In the genomic region with DNA sequence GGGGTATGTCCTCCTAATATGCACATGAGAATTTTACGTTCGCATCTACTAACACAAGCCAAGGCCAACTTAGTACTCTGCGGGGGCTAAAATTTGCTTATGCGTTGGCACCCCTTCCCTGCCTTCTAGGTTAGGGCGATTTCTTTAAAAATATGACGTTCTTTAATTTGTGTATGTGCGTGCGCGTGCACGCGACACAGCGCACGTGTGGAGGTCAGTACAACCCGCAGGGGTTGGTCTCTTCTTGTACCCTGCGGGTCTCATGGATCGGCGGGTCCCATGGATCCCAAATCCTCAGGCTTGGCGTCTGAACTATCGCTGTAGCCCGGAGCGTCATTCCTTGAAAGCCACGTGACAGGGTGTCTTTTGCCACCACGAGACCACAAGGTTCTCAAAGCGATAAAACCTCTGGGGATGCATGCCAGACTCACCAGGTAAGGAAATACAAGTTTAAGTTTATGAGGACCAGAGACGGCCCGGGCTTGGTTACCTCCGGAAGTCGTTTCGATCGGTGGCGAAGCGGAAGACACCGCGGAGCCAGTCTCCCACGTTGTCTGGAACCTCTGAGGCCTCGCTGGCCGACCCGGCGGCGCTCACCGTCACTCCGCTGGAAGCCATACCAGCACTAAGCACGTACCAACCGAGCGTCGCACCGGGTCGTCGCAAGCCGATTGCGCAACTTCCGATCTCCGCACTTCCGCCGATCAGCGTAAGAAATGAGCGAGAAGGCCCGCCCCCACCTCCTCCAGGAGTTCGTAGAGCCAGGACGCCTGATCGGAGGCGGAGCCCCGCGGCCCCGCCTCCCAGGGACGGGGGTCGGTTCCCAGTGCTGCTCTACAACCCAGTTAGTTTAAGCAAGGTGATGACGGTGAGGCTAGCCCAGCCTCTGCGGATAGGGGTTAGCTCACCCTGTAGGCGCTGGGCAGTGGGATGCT, we compare ENCODE assay signal across 8 mouse cellular contexts. TPM values are rescaled to one million over a fixed set of nuclear protein-coding genes. Genes with fewer than 3 reads are reported as not detected.
DNase-seq lines count a peak whose midpoint lies in the region; ATAC-seq and TF ChIP-seq lines count a peak whose summit lies in the region.

No protein-coding gene starts in this region.

- H3K9me3 ChIP-seq in embryonic facial prominence, embryonic 13.5 days, result no peaks in the 10 kb centered on the region
- H3K9me3 ChIP-seq in limb, embryonic 12.5 days, result no peaks in the 10 kb centered on the region
- no peaks in the 10 kb centered on the region for H3K9me3 ChIP-seq in midbrain, embryonic 15.5 days

- H3K27me3 ChIP-seq in embryonic facial prominence, embryonic 13.5 days, result peaks cover 2% of the 10 kb centered on the region; the same call in 1 of the 2 replicates
- H3K27me3 ChIP-seq in kidney, adult 2 months (replicated peaks; ENCODE audit: control insufficient read depth, insufficient read depth, low read length), result no peaks in the 10 kb centered on the region
- peaks cover 15% of the 10 kb centered on the region; the same call in 1 of the 2 replicates for H3K27me3 ChIP-seq in limb, embryonic 12.5 days
- no peaks in the 10 kb centered on the region for H3K27me3 ChIP-seq in midbrain, embryonic 15.5 days (replicated peaks)
- H3K27me3 ChIP-seq in spleen, adult 2 months (ENCODE audit: control insufficient read depth, insufficient read depth, low read length), result no peaks in the 10 kb centered on the region

- peak overlapping the region; percentile 89 for H3K4me3 ChIP-seq in embryonic facial prominence, embryonic 13.5 days
- H3K4me3 ChIP-seq in kidney, adult 2 months (ENCODE audit: insufficient read depth, low read depth, low read length), result peak overlapping the region; percentile 77
- H3K4me3 ChIP-seq in limb, embryonic 12.5 days (replicated peaks), result peak overlapping the region; percentile 87
- H3K4me3 ChIP-seq in midbrain, embryonic 15.5 days, result peak overlapping the region; percentile 77
- peak overlapping the region; percentile 80 for H3K4me3 ChIP-seq in spleen, adult 2 months (ENCODE audit: extremely low read depth, insufficient read depth, insufficient read length)

- ATAC-seq in embryonic facial prominence, embryonic 13.5 days (ENCODE audit: insufficient number of reproducible peaks, insufficient read depth, low FRiP score, low TSS enrichment, low read depth), result peak; percentile 76
- ATAC-seq in limb, embryonic 12.5 days (ENCODE audit: insufficient number of reproducible peaks, insufficient read depth, low FRiP score, low TSS enrichment, low read depth), result peak; percentile 76
- ATAC-seq in midbrain, embryonic 15.5 days (replicated peaks), result peak; percentile 91

- TF ChIP-seq CTCF in kidney, adult 2 months (conservative IDR thresholded peaks at IDR 0.05; ENCODE audit: insufficient read depth, insufficient read length, low read depth, low read length), result no peak
- TF ChIP-seq CTCF in spleen, adult 2 months (IDR thresholded peaks at IDR 0.05; ENCODE audit: extremely low read depth, insufficient read depth, insufficient read length, insufficient replicate concordance), result no peak

- peaks cover 25% of the 10 kb centered on the region for H3K4me1 ChIP-seq in embryonic facial prominence, embryonic 13.5 days
- peaks cover 7% of the 10 kb centered on the region; the same call in 1 of the 2 replicates for H3K4me1 ChIP-seq in kidney, adult 2 months (ENCODE audit: control insufficient read depth, insufficient read depth, low read length)
- H3K4me1 ChIP-seq in limb, embryonic 12.5 days (replicated peaks), result peaks cover 20% of the 10 kb centered on the region
- peaks cover 25% of the 10 kb centered on the region for H3K4me1 ChIP-seq in midbrain, embryonic 15.5 days
- H3K4me1 ChIP-seq in spleen, adult 2 months (ENCODE audit: control insufficient read depth, insufficient read depth, insufficient read length), result peaks cover 5% of the 10 kb centered on the region; the same call in 1 of the 2 replicates

- DNase-seq in 3134 (ENCODE audit: extremely low read depth, insufficient read length, low spot score), result peak; percentile 99
- DNase-seq in adrenal gland, postnatal 36 days, result peak; percentile 96 to 98
- peak; percentile 96 to 97 for DNase-seq in heart, adult 18-20 months
- DNase-seq in kidney, adult 2 months, result peak; percentile 98
- peak; percentile 90 to 92 for DNase-seq in spleen, adult 2 months (ENCODE audit: low read depth in 1 of 2, low spot score in 2 of 2)

- peaks cover 34% of the 10 kb centered on the region for H3K36me3 ChIP-seq in embryonic facial prominence, embryonic 13.5 days
- H3K36me3 ChIP-seq in kidney, adult 2 months (ENCODE audit: control insufficient read depth, insufficient read depth, low read length), result no peaks in the 10 kb centered on the region
- peaks cover 37% of the 10 kb centered on the region for H3K36me3 ChIP-seq in limb, embryonic 12.5 days
- H3K36me3 ChIP-seq in midbrain, embryonic 15.5 days (replicated peaks), result peaks cover 8% of the 10 kb centered on the region
- peaks cover 2% of the 10 kb centered on the region; the same call in 1 of the 2 replicates for H3K36me3 ChIP-seq in spleen, adult 2 months (ENCODE audit: control insufficient read depth, insufficient read depth, low read length)

- TF ChIP-seq POLR2A in kidney, adult 2 months (IDR thresholded peaks at IDR 0.05; ENCODE audit: low read depth, low read length), result peak; percentile 62
- TF ChIP-seq POLR2A in spleen, adult 2 months (IDR thresholded peaks at IDR 0.05; ENCODE audit: low read depth, low read length), result peak; percentile 78

- under 1% methylated on average over 70 of the region's 70 CpGs for WGBS in embryonic facial prominence, embryonic 13.5 days
- whole genome bisulfite sequencing in kidney, adult 2 months, result under 1% methylated on average over 70 of the region's 70 CpGs
- WGBS in limb, embryonic 12.5 days, result under 1% methylated on average over 70 of the region's 70 CpGs
- under 1% methylated on average over 70 of the region's 70 CpGs for WGBS in midbrain, embryonic 15.5 days
- 2% methylated on average over 70 of the region's 70 CpGs for WGBS in spleen, adult 2 months

- peak overlapping the region; percentile 98 for H3K4me2 ChIP-seq in embryonic facial prominence, embryonic 13.5 days
- H3K4me2 ChIP-seq in limb, embryonic 12.5 days, result peak overlapping the region; percentile 95
- H3K4me2 ChIP-seq in midbrain, embryonic 15.5 days, result peak overlapping the region; percentile 93

- H3K27ac ChIP-seq in embryonic facial prominence, embryonic 13.5 days, result peak overlapping the region; percentile 86
- H3K27ac ChIP-seq in kidney, adult 2 months (ENCODE audit: insufficient read depth, low read depth, low read length), result peak overlapping the region; percentile 37; the same call in 1 of the 2 replicates
- peak overlapping the region; percentile 77 for H3K27ac ChIP-seq in limb, embryonic 12.5 days
- peak overlapping the region; percentile 82 for H3K27ac ChIP-seq in midbrain, embryonic 15.5 days
- peak overlapping the region; percentile 53 for H3K27ac ChIP-seq in spleen, adult 2 months (ENCODE audit: insufficient read depth, low read length)

- peak overlapping the region; percentile 86 for H3K9ac ChIP-seq in embryonic facial prominence, embryonic 13.5 days
- H3K9ac ChIP-seq in limb, embryonic 12.5 days (replicated peaks), result peak overlapping the region; percentile 80
- H3K9ac ChIP-seq in midbrain, embryonic 15.5 days, result peak overlapping the region; percentile 84

RNA-seq across cellular contexts. Expression of gene Tomm6, which starts 0.5 kb away (rescaled TPM):
- total RNA-seq in adrenal gland, postnatal 36 days (2021), result 100 to 1,000 TPM; 229 to 241 TPM
- polyA plus RNA-seq in embryonic facial prominence, embryonic 13.5 days (2015; fragmentation: Nextera tagmentation; extraction: Ambion mirVana), result 412 and 418 TPM in 2 replicates
- total RNA-seq in heart, adult 18-20 months (2021), result 100 to 1,000 TPM; 118 to 129 TPM
- polyA plus RNA-seq in kidney, adult 2 months (2012; rRNA removed), result 103 and 153 TPM in 2 replicates
- polyA plus RNA-seq in limb, embryonic 12.5 days (2016; fragmentation: Nextera tagmentation; extraction: Ambion mirVana), result 394 and 437 TPM in 2 replicates
- 242 and 256 TPM in 2 replicates for polyA plus RNA-seq in midbrain, embryonic 15.5 days (2015; fragmentation: Nextera tagmentation; extraction: Ambion mirVana)
- 58.0 and 63.1 TPM in 2 replicates for polyA plus RNA-seq in spleen, adult 2 months (2012; rRNA removed)

RNA-seq across cellular contexts. Expression of gene Frs3, which starts 1.2 kb away (rescaled TPM):
- total RNA-seq in adrenal gland, postnatal 36 days (2021), result 1 to 10 TPM; 2.8 to 5.4 TPM
- 7.5 TPM in 2 replicates for polyA plus RNA-seq in embryonic facial prominence, embryonic 13.5 days (2015; fragmentation: Nextera tagmentation; extraction: Ambion mirVana)
- 1 to 10 TPM; 4.6 to 5.4 TPM for total RNA-seq in heart, adult 18-20 months (2021)
- 28.9 and 39.5 TPM in 2 replicates for polyA plus RNA-seq in kidney, adult 2 months (2012; rRNA removed)
- 8.9 TPM in 2 replicates for polyA plus RNA-seq in limb, embryonic 12.5 days (2016; fragmentation: Nextera tagmentation; extraction: Ambion mirVana)
- polyA plus RNA-seq in midbrain, embryonic 15.5 days (2015; fragmentation: Nextera tagmentation; extraction: Ambion mirVana), result 46.7 and 49.0 TPM in 2 replicates
- polyA plus RNA-seq in spleen, adult 2 months (2012; rRNA removed), result 4.7 and 5.9 TPM in 2 replicates

RNA-seq across cellular contexts. Expression of gene Gm21981, which starts 6.6 kb away (rescaled TPM):
- under 1 TPM; 0.40 to 0.86 TPM for total RNA-seq in adrenal gland, postnatal 36 days (2021)
- 0.39 and 0.54 TPM in 2 replicates for polyA plus RNA-seq in embryonic facial prominence, embryonic 13.5 days (2015; fragmentation: Nextera tagmentation; extraction: Ambion mirVana)
- total RNA-seq in heart, adult 18-20 months (2021), result under 1 TPM; 0.40 to 0.75 TPM
- polyA plus RNA-seq in kidney, adult 2 months (2012; rRNA removed), result 1.1 and 2.1 TPM in 2 replicates
- 0.42 and 0.54 TPM in 2 replicates for polyA plus RNA-seq in limb, embryonic 12.5 days (2016; fragmentation: Nextera tagmentation; extraction: Ambion mirVana)
- 0.79 and 1.0 TPM in 2 replicates for polyA plus RNA-seq in midbrain, embryonic 15.5 days (2015; fragmentation: Nextera tagmentation; extraction: Ambion mirVana)
- polyA plus RNA-seq in spleen, adult 2 months (2012; rRNA removed), result 0.26 and 0.50 TPM in 2 replicates

RNA-seq across cellular contexts. Expression of gene Prickle4, which starts 6.9 kb away (rescaled TPM):
- total RNA-seq in adrenal gland, postnatal 36 days (2021), result 1 to 10 TPM; 3.0 to 3.1 TPM
- polyA plus RNA-seq in embryonic facial prominence, embryonic 13.5 days (2015; fragmentation: Nextera tagmentation; extraction: Ambion mirVana), result 0.60 and 0.91 TPM in 2 replicates
- 1 to 10 TPM; 4.3 to 5.1 TPM for total RNA-seq in heart, adult 18-20 months (2021)
- polyA plus RNA-seq in kidney, adult 2 months (2012; rRNA removed), result 7.0 and 9.0 TPM in 2 replicates
- 1.6 TPM in 1 of 2 replicates, not detected in the other for polyA plus RNA-seq in limb, embryonic 12.5 days (2016; fragmentation: Nextera tagmentation; extraction: Ambion mirVana)
- 0.80 and 1.3 TPM in 2 replicates for polyA plus RNA-seq in midbrain, embryonic 15.5 days (2015; fragmentation: Nextera tagmentation; extraction: Ambion mirVana)
- 0.83 and 1.7 TPM in 2 replicates for polyA plus RNA-seq in spleen, adult 2 months (2012; rRNA removed)

RNA-seq across cellular contexts. Expression of gene Pgc, which starts 39.0 kb away (rescaled TPM):
- total RNA-seq in adrenal gland, postnatal 36 days (2021), result not detected
- not detected in 2 replicates for polyA plus RNA-seq in embryonic facial prominence, embryonic 13.5 days (2015; fragmentation: Nextera tagmentation; extraction: Ambion mirVana)
- total RNA-seq in heart, adult 18-20 months (2021), result not detected
- polyA plus RNA-seq in kidney, adult 2 months (2012; rRNA removed), result 0.29 and 1.0 TPM in 2 replicates
- not detected in 2 replicates for polyA plus RNA-seq in limb, embryonic 12.5 days (2016; fragmentation: Nextera tagmentation; extraction: Ambion mirVana)
- polyA plus RNA-seq in midbrain, embryonic 15.5 days (2015; fragmentation: Nextera tagmentation; extraction: Ambion mirVana), result not detected in 2 replicates
- 0.18 TPM in 1 of 2 replicates, not detected in the other for polyA plus RNA-seq in spleen, adult 2 months (2012; rRNA removed)

Comparison
In these comparisons a context has a peak if more than half of its experiments do, and no peak if none do; other contexts are left out.
1. Peak in every context shown above with its lines: DNase-seq, ATAC-seq, H3K4me3 ChIP-seq and H3K27ac ChIP-seq.